Mouse (Mus musculus) stomach, embryonic 14.5 days (tissue): ENCODE measurements at regions not wholly inside any gene's neighbourhood (a gene's known extent, or its start where the extent isn't known, plus 50 kb on each side); places are given as distances from the start of the nearest gene placed in this dataset.

Experiments
- ATAC-seq: fragments of 200-750 bp; cut with Nextera tagmentation; 2 replicates; pipeline ENCODE4 v1.8.0; 2017; ENCODE audit warnings: low read depth, moderate TSS enrichment; ENCODE audit not compliant: insufficient number of reproducible peaks, insufficient read depth, low FRiP score
- H3K27ac ChIP-seq: fragments of 300-500 bp; sonication (generic); 2 replicates; pipeline ENCODE4 v1.5.1; 2014; ENCODE audit warnings: mild to moderate bottlenecking, low read length, moderate library complexity, mixed read lengths
- H3K27me3 ChIP-seq: fragments of 300-500 bp; sonication (generic); 2 replicates; pipeline ENCODE4 v1.6.1; 2014; ENCODE audit warnings: low read length, control low read depth, mixed read lengths; ENCODE audit not compliant: control insufficient read depth, insufficient read depth
- H3K36me3 ChIP-seq: fragments of 300-500 bp; sonication (generic); 2 replicates; pipeline ENCODE4 v1.6.1; 2014; ENCODE audit warnings: mild to moderate bottlenecking, control low read depth, low read length, moderate library complexity, mixed read lengths; ENCODE audit not compliant: control insufficient read depth, insufficient read depth
- H3K4me1 ChIP-seq: fragments of 300-500 bp; sonication (generic); 2 replicates; pipeline ENCODE4 v1.6.1; 2014; ENCODE audit warnings: low read length, control low read depth, mixed read lengths; ENCODE audit not compliant: control insufficient read depth, insufficient read depth
- H3K4me2 ChIP-seq: fragments of 300-500 bp; sonication (generic); replicated peaks from 2 replicates; pipeline ENCODE4 v1.6.1; 2014; ENCODE audit warnings: low read depth, low read length, control low read depth
- H3K4me3 ChIP-seq: fragments of 300-500 bp; sonication (generic); 2 replicates; pipeline ENCODE4 v1.5.1; 2014; ENCODE audit warnings: low read depth, low read length, control low read depth
- H3K9ac ChIP-seq: fragments of 300-500 bp; sonication (generic); replicated peaks from 2 replicates; pipeline ENCODE4 v1.6.1; 2014; ENCODE audit warnings: low read depth, mild to moderate bottlenecking, control low read depth, low read length, moderate library complexity, mixed read lengths
- H3K9me3 ChIP-seq: fragments of 300-500 bp; sonication (generic); 2 replicates; pipeline ENCODE4 v1.6.1; 2016; ENCODE audit warnings: low read depth, low read length, control low read depth; ENCODE audit not compliant: control insufficient read depth
- WGBS: fragments of 180-500 bp; shearing (Covaris S2); extraction: QIAGEN DNeasy Blood & Tissue Kit; methylation state at CpG from one replicate; pipeline ENCODE4 v1.1.7; 2014; 5-methylcytosine and 5-hydroxymethylcytosine counted together

DNA sequence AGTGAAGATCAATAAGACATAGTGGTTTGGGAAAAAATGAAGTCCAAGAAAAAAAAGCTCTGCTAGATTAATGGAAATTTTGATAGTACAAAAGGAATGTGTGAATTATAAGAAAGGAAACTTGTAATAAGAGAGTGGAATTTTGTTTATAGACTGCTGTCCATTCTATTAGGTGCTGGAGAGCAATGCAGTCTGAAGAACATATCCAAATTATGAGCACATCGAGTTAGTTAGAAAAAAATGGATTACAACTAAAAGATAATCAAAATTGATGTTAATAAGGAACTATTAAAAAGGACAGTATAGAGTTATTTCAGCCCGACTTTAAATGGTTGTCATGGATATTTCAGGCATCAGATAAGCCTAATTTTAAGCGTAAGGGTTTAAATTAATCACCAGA is 98.2 kb upstream of the Nox4 start:
- no peak for ATAC-seq
- WGBS = 58% methylated on average over 3 of the region's 3 CpGs
- no peak overlapping the region for H3K9ac ChIP-seq
- H3K4me3 ChIP-seq = no peak overlapping the region
- no peak overlapping the region for H3K27ac ChIP-seq
- H3K9me3 ChIP-seq = no peaks in the 10 kb centered on the region
- H3K36me3 ChIP-seq = no peaks in the 10 kb centered on the region
- no peak overlapping the region for H3K4me2 ChIP-seq
- no peaks in the 10 kb centered on the region for H3K27me3 ChIP-seq
- no peaks in the 10 kb centered on the region for H3K4me1 ChIP-seq

- ATAC-seq = no peak
- Histone ChIP-seq H3K36me3 (no peaks in the 10 kb centered on the region), H3K9me3 (no peaks in the 10 kb centered on the region), H3K9ac (no peak overlapping the region), H3K4me1 (no peaks in the 10 kb centered on the region), H3K27me3 (no peaks in the 10 kb centered on the region), H3K4me2 (no peak overlapping the region), H3K27ac (no peak overlapping the region), H3K4me3 (no peak overlapping the region)
- WGBS = 73% methylated on average over 1 of the region's 1 CpGs
Measured at GRCm38 (mm10) chr7:87148681-87149080, 97.2 kb upstream of the Nox4 start.

GRCm38 (mm10) chr7:87150991-87151390 is 94.9 kb upstream of the Nox4 start:
- H3K4me1 ChIP-seq = no peaks in the 10 kb centered on the region
- H3K27me3 ChIP-seq = no peaks in the 10 kb centered on the region
- no peak overlapping the region for H3K9ac ChIP-seq
- no peak overlapping the region for H3K4me3 ChIP-seq
- no peaks in the 10 kb centered on the region for H3K36me3 ChIP-seq
- no peak for ATAC-seq
- H3K4me2 ChIP-seq = no peak overlapping the region
- H3K9me3 ChIP-seq = no peaks in the 10 kb centered on the region
- no peak overlapping the region for H3K27ac ChIP-seq

- Histone ChIP-seq H3K4me1 (no peaks in the 10 kb centered on the region), H3K4me2 (no peak overlapping the region), H3K27me3 (no peaks in the 10 kb centered on the region), H3K27ac (no peak overlapping the region), H3K4me3 (no peak overlapping the region), H3K9ac (no peak overlapping the region), H3K9me3 (no peaks in the 10 kb centered on the region), H3K36me3 (no peaks in the 10 kb centered on the region)
- WGBS = 73% methylated on average over 2 of the region's 2 CpGs
- no peak for ATAC-seq
Measured at GRCm38 (mm10) chr7:87186443-87187153, 59.3 kb upstream of the Nox4 start.

GRCm38 (mm10) chr7:87195647-87196046 is 50.2 kb upstream of the Nox4 start:
- no peak for ATAC-seq
- no peak overlapping the region for H3K4me2 ChIP-seq
- H3K36me3 ChIP-seq = no peaks in the 10 kb centered on the region
- H3K9ac ChIP-seq = no peak overlapping the region
- H3K9me3 ChIP-seq = no peaks in the 10 kb centered on the region
- no peaks in the 10 kb centered on the region for H3K27me3 ChIP-seq
- 37% methylated on average over 1 of the region's 1 CpGs for WGBS
- no peaks in the 10 kb centered on the region for H3K4me1 ChIP-seq
- H3K27ac ChIP-seq = no peak overlapping the region
- no peak overlapping the region for H3K4me3 ChIP-seq
